Mouse (Mus musculus): ENCODE data around the gene Rad51d.

GRCm38 (mm10) chr11:82928897-82929632 lies 38.7 kb upstream of the Rad51d start:
- TF ChIP-seq CTCF (IDR thresholded peaks at IDR 0.05; ENCODE audit: control insufficient read depth, insufficient read depth, insufficient read length), result no peak
- no peak for TF ChIP-seq MAX (IDR thresholded peaks at IDR 0.05)
- no peak for TF ChIP-seq USF1 (IDR thresholded peaks at IDR 0.05; ENCODE audit: low read depth)
- TF ChIP-seq CEBPB (IDR thresholded peaks at IDR 0.05; ENCODE audit: low read depth), result no peak
- TF ChIP-seq MYOG (IDR thresholded peaks at IDR 0.05; ENCODE audit: control insufficient read depth, extremely low read depth, insufficient read length), result no peak
- TF ChIP-seq MYOD1 (IDR thresholded peaks at IDR 0.05; ENCODE audit: control insufficient read depth, insufficient read length, low read depth), result no peak
- no peak for TF ChIP-seq FOSL1 (IDR thresholded peaks at IDR 0.05; ENCODE audit: insufficient read depth, low read length, poor library complexity, severe bottlenecking)

Measured in C2C12 (cell line).